Mouse (Mus musculus): ENCODE data around the gene Nfat5.

Gene Nfat5

GRCm38 (mm10) chr8:107399495-107399894 lies 106.2 kb downstream of the Nfat5 start:
- DNase-seq = peak; percentile 82

GRCm38 (mm10) chr8:107401866-107402265 lies 108.6 kb downstream of the Nfat5 start:
- DNase-seq = no peak

GRCm38 (mm10) chr8:107403038-107403781 lies 109.9 kb downstream of the Nfat5 start, which contains the start of gene Nqo1:
Gene Nqo1, minus strand, starts transcription at chr8:107403206.
- DNase-seq = peak; percentile 69

GRCm38 (mm10) chr8:107404057-107404456 lies 110.8 kb downstream of the Nfat5 start:
- no peak for DNase-seq

- DNase-seq = no peak
Observed at GRCm38 (mm10) chr8:107405935-107406334, 112.7 kb downstream of the Nfat5 start.

- no peak for DNase-seq
Observed at GRCm38 (mm10) chr8:107411391-107411790, 118.1 kb downstream of the Nfat5 start.

GRCm38 (mm10) chr8:107412552-107412951 lies 119.3 kb downstream of the Nfat5 start:
- no peak for DNase-seq

GRCm38 (mm10) chr8:107413881-107414280 lies 120.6 kb downstream of the Nfat5 start:
- no peak for DNase-seq

GRCm38 (mm10) chr8:107417001-107417400 lies 123.7 kb downstream of the Nfat5 start:
- DNase-seq = no peak

GRCm38 (mm10) chr8:107424176-107424575 lies 130.9 kb downstream of the Nfat5 start:
- DNase-seq = no peak

- peak; percentile 96 for DNase-seq
Observed at GRCm38 (mm10) chr8:107424597-107425229, 131.4 kb downstream of the Nfat5 start, which contains the start of gene Nob1. Gene Nob1, minus strand, starts transcription at chr8:107425051.

- DNase-seq = no peak
Observed at GRCm38 (mm10) chr8:107425230-107425597, 131.9 kb downstream of the Nfat5 start.
